Mouse (Mus musculus) megakaryocyte, embryonic 14.5 days (primary cell): ENCODE data around the gene Mthfs.
"Not testable (repeated sequence)": the region's sequence is repeated elsewhere in the genome, so short reads cannot be mapped to it uniquely, and the experiment has no call there.

Experiments used
- FLI1 ChIP-seq: IDR thresholded peaks from 2 replicates; pipeline ENCODE4 v1.6.1; 2012; ENCODE audit warnings: low read length, inconsistent platforms, mixed read lengths
- GATA1 ChIP-seq: IDR thresholded peaks from 3 replicates; pipeline ENCODE4 v1.6.1; 2012; ENCODE audit warnings: mixed read lengths, low read length, inconsistent platforms, borderline replicate concordance

- TF ChIP-seq GATA1, FLI1: not testable (repeated sequence)
Observed at GRCm38 (mm10) chr9:89202256-89202655, 8.2 kb upstream of the Mthfs start.
